Mouse (Mus musculus) layer of hippocampus, adult 9-10 months (tissue): Measurements from ENCODE around the gene Evx2.
A peak's percentile ranks its signal among the peaks of the same experiment; 100 is the strongest.

Source experiments
- DNase-seq: peaks from one replicate; pipeline ENCODE4 v3.0.0; 2022; ENCODE audit warnings: low spot score

Evx2 gene

GRCm38 (mm10) chr2:74659507-74660005, at the start of gene Evx2:
Gene Evx2, minus strand, starts transcription at chr2:74659557.
- DNase-seq, result no peak

DNA sequence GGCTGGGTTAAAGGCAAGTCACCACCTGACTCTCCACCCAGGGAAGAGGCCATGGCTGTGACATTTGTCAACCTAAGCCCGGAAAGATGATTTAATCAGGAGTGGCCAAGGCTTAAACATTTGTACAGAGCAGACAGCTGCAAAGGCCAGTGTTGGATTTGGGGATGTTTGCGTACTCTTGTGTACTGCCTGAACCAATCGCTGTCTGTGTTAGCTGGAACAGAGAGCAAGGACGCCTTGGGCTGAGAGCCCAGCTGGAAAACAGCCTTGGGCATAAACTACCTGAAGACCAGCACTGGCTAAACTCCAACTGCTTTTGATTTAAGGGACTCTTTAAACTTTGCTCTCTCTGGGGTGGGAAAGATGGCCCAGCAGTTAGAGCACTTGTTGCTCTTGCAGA, 49.3 kb upstream of the Evx2 start:
- DNase-seq, result no peak

- DNase-seq, result no peak
Measured at GRCm38 (mm10) chr2:74707599-74707998, 48.2 kb upstream of the Evx2 start.

- DNase-seq, result no peak
Measured at GRCm38 (mm10) chr2:74706393-74706960, 47.1 kb upstream of the Evx2 start.

DNA sequence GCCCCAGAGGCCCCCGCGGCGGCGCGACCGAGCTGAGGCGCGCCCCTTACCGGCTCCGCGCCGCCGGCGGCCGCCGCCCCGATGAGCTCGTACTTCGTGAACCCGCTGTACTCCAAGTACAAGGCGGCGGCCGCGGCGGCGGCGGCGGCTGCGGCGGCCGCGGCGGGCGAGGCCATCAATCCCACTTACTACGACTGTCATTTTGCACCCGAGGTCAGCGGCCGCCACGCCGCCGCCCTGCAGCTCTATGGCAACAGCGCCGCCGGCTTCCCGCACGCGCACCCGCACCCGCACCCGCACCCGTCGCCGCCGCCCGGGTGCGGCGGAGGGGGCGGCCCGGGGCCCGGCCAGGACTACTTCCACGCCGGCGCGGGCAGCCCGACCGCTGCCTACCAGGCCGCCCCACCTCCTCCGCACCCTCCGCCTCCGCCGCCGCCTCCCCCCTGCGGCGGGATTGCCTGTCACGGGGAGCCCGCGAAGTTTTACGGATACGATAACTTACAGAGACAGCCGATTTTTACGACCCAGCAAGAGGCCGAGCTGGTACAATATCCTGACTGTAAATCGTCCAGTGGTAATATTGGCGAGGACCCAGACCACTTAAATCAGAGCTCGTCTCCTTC, 46.2 kb upstream of the Evx2 start:
- no peak for DNase-seq

DNA sequence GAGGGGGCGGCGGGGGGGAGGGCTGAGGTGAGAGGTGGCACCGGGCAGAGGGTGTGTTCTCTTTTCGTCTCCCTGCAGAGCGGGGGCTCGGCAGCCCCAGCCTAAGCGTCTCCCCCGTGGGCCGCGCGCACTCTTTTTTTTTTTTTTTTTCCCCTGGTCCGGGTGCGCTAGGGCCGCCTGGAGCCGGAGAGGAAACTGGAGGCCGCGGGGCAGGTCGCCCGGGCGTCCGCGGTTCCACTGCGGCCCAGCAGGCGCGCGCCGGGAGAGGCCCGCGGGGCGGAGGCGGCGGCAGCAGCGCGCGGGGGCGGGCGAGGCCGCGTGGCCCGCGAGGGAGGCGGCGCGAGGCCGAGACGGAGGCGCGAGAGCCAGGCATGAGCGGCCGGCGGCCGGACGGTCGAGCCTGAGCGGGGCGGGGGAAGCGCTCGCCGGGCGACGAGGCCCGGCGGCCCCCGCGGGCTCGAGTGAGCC, 45.7 kb upstream of the Evx2 start:
- DNase-seq, result no peak

DNA sequence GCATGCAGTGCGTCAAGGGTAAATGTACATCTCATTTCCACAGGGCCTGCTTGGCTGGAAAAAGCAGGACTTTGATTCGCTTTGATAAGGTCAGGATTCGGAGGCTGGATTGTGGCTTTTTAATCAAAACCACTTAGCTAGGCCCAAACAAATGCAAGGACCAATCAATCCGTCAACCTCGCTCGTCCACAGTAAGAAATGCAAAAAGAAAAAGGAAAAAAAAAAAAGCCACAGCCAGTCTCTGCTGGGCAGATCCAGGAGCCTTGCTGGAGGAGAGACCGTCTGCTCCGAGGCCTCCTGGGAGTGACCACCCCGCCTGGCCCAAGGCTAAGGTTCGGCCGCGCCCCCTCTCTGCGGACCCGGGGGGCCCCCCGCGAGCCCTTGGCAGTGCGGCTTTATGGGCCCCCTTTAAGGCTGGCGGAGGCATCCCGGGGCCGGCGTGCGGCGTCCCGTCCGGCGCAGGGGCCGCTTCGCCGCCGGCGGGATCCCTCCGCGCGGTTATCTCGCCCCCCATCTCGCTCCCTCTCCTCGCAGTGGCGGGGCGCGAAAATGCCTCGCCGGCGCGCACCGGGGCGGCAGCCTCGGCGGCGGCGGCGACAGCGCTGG, 45.1 kb upstream of the Evx2 start, which contains the start of gene Hoxd8:
Gene Hoxd8 (plus strand): TSS at position 223 of the 606 bp plus-strand sequence.
- no peak for DNase-seq

- no peak for DNase-seq
Measured at GRCm38 (mm10) chr2:74703720-74704392, 44.5 kb upstream of the Evx2 start.

- no peak for DNase-seq
Measured at GRCm38 (mm10) chr2:74703317-74703716, 44.0 kb upstream of the Evx2 start.

GRCm38 (mm10) chr2:74702820-74703219, 43.5 kb upstream of the Evx2 start:
- DNase-seq, result no peak

DNA sequence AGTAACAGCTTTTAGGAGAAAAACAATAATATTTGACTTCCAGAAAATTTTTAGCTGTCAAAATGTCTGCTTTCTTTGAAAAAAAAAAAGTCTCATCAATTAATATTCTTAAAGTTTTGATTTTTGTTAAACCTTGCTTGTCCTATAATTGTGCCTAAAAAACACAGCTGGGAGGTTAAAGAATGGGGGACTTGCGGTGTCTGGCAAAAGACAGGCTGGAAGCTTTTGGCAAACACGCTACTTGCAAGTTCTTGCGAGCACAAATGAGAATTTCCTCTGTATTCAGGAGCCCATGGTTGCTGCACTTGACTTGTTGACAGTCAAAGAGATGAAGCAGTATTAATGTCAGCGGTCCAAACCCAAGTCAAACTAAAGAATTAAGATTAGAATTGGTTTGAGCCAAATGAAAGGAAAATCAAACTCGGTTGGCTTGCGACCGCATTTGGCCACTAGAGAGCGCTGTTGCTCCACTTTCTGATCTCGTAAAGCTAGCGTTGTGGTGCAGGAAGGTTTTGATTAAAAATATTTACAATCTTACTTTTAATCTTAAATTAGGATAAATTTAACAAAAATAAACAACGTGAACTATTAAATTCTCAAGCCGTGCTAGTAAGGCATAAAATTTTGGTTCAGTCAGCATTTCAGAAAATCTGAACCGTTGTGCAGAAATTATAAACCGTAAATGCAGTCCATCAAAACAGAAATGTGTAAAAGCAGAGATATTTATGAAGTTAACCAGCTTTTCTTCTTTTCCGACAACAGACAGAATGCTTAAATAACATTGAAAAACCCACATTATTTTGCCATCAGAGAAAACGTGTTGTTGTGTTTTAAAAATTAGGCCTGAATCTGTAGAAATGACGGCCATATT, 42.8 kb upstream of the Evx2 start:
- DNase-seq, result peak; percentile 29

GRCm38 (mm10) chr2:74700546-74701112, 41.3 kb upstream of the Evx2 start:
- no peak for DNase-seq

GRCm38 (mm10) chr2:74699664-74700545, 40.5 kb upstream of the Evx2 start:
- no peak for DNase-seq

GRCm38 (mm10) chr2:74699053-74699430, 39.7 kb upstream of the Evx2 start:
- no peak for DNase-seq

DNA sequence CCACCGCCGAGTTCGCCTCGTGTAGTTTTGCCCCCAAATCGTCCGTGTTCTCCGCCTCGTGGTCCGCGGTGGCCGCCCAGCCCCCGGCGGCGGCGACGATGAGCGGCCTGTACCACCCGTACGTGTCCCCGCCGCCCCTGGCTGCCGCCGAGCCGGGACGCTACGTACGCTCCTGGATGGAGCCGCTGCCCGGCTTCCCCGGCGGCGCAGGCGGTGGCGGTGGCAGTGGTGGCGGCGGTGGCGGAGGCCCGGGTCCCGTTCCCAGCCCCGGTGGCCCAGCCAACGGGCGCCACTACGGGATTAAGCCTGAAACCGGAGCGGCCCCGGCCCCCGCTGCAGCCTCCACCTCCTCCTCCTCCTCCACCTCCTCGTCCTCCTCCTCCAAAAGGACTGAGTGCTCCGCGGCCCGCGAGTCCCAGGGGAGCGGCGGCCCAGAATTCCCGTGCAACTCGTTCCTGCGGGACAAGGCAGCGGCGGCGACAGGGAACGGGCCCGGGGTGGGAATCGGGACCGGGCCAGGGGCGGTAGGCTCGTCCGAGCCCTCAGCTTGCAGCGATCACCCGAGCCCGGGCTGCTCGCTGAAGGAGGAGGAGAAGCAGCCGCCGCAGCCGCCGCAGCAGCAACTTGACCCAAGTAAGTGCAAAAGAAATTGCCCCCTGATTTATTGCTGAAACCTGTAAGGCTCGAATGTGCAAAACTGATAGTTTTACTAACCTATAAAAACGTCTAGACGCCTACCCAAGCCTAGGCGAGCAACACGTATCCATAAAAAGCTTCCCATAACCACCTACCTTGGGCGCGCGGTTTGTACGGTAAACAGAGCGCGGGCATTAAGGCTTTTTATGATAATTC, 39.1 kb upstream of the Evx2 start:
- no peak for DNase-seq

GRCm38 (mm10) chr2:74697567-74698121, 38.3 kb upstream of the Evx2 start, which contains the start of gene Hoxd9:
Gene Hoxd9, plus strand, starts transcription at chr2:74697727.
- no peak for DNase-seq

GRCm38 (mm10) chr2:74696442-74697335, 37.3 kb upstream of the Evx2 start:
- no peak for DNase-seq

GRCm38 (mm10) chr2:74695813-74696430, 36.6 kb upstream of the Evx2 start:
- no peak for DNase-seq
